Mouse (Mus musculus): ENCODE measurements around the gene Dhrs7b.

DNA sequence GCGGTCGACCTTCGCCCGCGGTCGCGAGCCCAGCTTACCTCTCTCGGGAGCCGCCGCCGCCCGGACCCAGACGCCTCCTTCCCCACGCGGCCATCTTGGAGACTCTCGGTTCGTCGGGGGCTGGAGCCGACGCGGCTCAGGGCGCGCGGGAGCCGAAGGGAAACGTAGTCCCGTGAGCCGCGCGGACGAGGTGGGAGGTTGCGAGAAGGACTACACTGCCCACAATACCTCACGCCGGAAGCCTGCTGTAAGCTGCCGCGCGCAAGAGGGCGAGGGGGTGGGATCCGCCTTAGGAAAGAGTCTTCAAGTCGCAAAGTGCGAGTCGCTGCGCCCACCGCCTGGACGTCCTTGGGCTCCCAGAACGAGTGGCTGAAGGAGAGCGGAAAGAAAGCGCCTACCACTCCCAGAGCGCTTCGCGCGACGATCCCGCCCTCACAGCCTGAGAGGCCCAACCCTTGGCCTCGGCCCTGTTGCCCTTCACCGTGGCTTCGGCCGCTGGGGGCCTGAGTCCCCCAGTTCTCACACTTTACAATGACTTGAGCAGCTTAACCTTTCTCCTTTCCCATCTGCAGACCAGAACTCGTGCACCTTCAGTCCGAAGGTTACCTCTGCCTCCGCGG, 48.4 kb downstream of the Dhrs7b start, which contains the start of gene Tmem11:
- TF ChIP-seq CTCF (IDR thresholded peaks at IDR 0.05; ENCODE audit: low read depth) = peak; percentile 31; the same call in 1 of the 2 replicates
- no peak for TF ChIP-seq EP300 (IDR thresholded peaks at IDR 0.05; ENCODE audit: low read depth)
